Mouse (Mus musculus): ENCODE data around the gene Sorcs2.

The Sorcs2 gene

GRCm38 (mm10) chr5:36359535-36360243, 38.2 kb downstream of the Sorcs2 start:
- DNase-seq (ENCODE audit: low spot score in 2 of 2) = peak in 1 of 2 experiments; percentile 32

- DNase-seq (ENCODE audit: low spot score in 2 of 2) = no peak
Measured at GRCm38 (mm10) chr5:36358161-36358560, 39.8 kb downstream of the Sorcs2 start.

- no peak for DNase-seq (ENCODE audit: low spot score in 2 of 2)
Measured at GRCm38 (mm10) chr5:36356659-36357058, 41.3 kb downstream of the Sorcs2 start.

GRCm38 (mm10) chr5:36355683-36356082, 42.3 kb downstream of the Sorcs2 start:
- DNase-seq (ENCODE audit: low spot score in 2 of 2) = no peak

GRCm38 (mm10) chr5:36353679-36354078, 44.3 kb downstream of the Sorcs2 start:
- DNase-seq (ENCODE audit: low spot score in 2 of 2) = no peak

- no peak for DNase-seq (ENCODE audit: low spot score in 2 of 2)
Measured at GRCm38 (mm10) chr5:36353194-36353593, 44.7 kb downstream of the Sorcs2 start.

GRCm38 (mm10) chr5:36346698-36347097, 51.2 kb downstream of the Sorcs2 start:
- DNase-seq (ENCODE audit: low spot score in 2 of 2) = no peak

- DNase-seq (ENCODE audit: low spot score in 2 of 2) = no peak
Measured at GRCm38 (mm10) chr5:36339283-36339682, 58.7 kb downstream of the Sorcs2 start.

- no peak for DNase-seq (ENCODE audit: low spot score in 2 of 2)
Measured at GRCm38 (mm10) chr5:36336252-36336651, 61.7 kb downstream of the Sorcs2 start.

- no peak for DNase-seq (ENCODE audit: low spot score in 2 of 2)
Measured at GRCm38 (mm10) chr5:36335661-36336060, 62.3 kb downstream of the Sorcs2 start.

- DNase-seq (ENCODE audit: low spot score in 2 of 2) = no peak
Measured at GRCm38 (mm10) chr5:36334227-36334626, 63.7 kb downstream of the Sorcs2 start.

GRCm38 (mm10) chr5:36330472-36331155, 67.3 kb downstream of the Sorcs2 start:
- DNase-seq (ENCODE audit: low spot score in 2 of 2) = no peak

- DNase-seq (ENCODE audit: low spot score in 2 of 2) = no peak
Measured at GRCm38 (mm10) chr5:36326057-36327010, 71.6 kb downstream of the Sorcs2 start.

- peak; percentile 52 to 71 for DNase-seq (ENCODE audit: low spot score in 2 of 2)
Measured at GRCm38 (mm10) chr5:36324140-36324572, 73.8 kb downstream of the Sorcs2 start.

- peak in 1 of 2 experiments; percentile 73 for DNase-seq (ENCODE audit: low spot score in 2 of 2)
Measured at GRCm38 (mm10) chr5:36323526-36323925, 74.4 kb downstream of the Sorcs2 start.

- DNase-seq (ENCODE audit: low spot score in 2 of 2) = no peak
Measured at GRCm38 (mm10) chr5:36321581-36321980, 76.4 kb downstream of the Sorcs2 start.

- no peak for DNase-seq (ENCODE audit: low spot score in 2 of 2)
Measured at GRCm38 (mm10) chr5:36320667-36321066, 77.3 kb downstream of the Sorcs2 start.

- DNase-seq (ENCODE audit: low spot score in 2 of 2) = no peak
Measured at GRCm38 (mm10) chr5:36317641-36318368, 80.1 kb downstream of the Sorcs2 start.

- no peak for DNase-seq (ENCODE audit: low spot score in 2 of 2)
Measured at GRCm38 (mm10) chr5:36315106-36315505, 82.8 kb downstream of the Sorcs2 start.

GRCm38 (mm10) chr5:36313353-36314079, 84.4 kb downstream of the Sorcs2 start:
- no peak for DNase-seq (ENCODE audit: low spot score in 2 of 2)

GRCm38 (mm10) chr5:36312926-36313325, 85.0 kb downstream of the Sorcs2 start:
- DNase-seq (ENCODE audit: low spot score in 2 of 2) = no peak
